Mouse (Mus musculus) cerebellum, adult 11 months (tissue): ENCODE measurements at regions not wholly inside any gene's neighbourhood (a gene's known extent, or its start where the extent isn't known, plus 50 kb on each side); places are given as distances from the start of the nearest gene placed in this dataset.

Experiments
- DNase-seq: peaks from one replicate; pipeline ENCODE4 v3.0.0; 2022

- no peak for DNase-seq
Measured at GRCm38 (mm10) chr3:34885137-34885536, 234.9 kb downstream of the Sox2 start.

GRCm38 (mm10) chr3:34893381-34893780 is 243.2 kb downstream of the Sox2 start:
- no peak for DNase-seq

GRCm38 (mm10) chr3:34903106-34903505 is 252.9 kb downstream of the Sox2 start:
- DNase-seq, result no peak

- no peak for DNase-seq
Measured at GRCm38 (mm10) chr3:34908489-34908888, 258.3 kb downstream of the Sox2 start.

- DNase-seq, result no peak
Measured at GRCm38 (mm10) chr3:34909350-34909749, 259.1 kb downstream of the Sox2 start.

- DNase-seq, result no peak
Measured at GRCm38 (mm10) chr3:34918326-34918932, 268.2 kb downstream of the Sox2 start.

- DNase-seq, result no peak
Measured at GRCm38 (mm10) chr3:34920497-34920896, 270.3 kb downstream of the Sox2 start.

- no peak for DNase-seq
Measured at GRCm38 (mm10) chr3:34949867-34950266, 299.7 kb downstream of the Sox2 start.

GRCm38 (mm10) chr3:34956183-34956582 is 306.0 kb downstream of the Sox2 start:
- no peak for DNase-seq

GRCm38 (mm10) chr3:34959044-34959521 is 308.9 kb downstream of the Sox2 start:
- no peak for DNase-seq

- DNase-seq, result no peak
Measured at GRCm38 (mm10) chr3:34966442-34966841, 316.2 kb downstream of the Sox2 start.

- no peak for DNase-seq
Measured at GRCm38 (mm10) chr3:34967911-34968310, 317.7 kb downstream of the Sox2 start.

GRCm38 (mm10) chr3:34971536-34971935 is 321.3 kb downstream of the Sox2 start:
- peak; percentile 33 for DNase-seq

- DNase-seq, result no peak
Measured at GRCm38 (mm10) chr3:34974371-34974770, 324.2 kb downstream of the Sox2 start.
